Mouse (Mus musculus): ENCODE measurements around the gene Prkn. TPM values are rescaled to one million over a fixed set of nuclear protein-coding genes. Genes with fewer than 3 reads are reported as not detected.

The Prkn gene
- polyA plus RNA-seq, 1 experiment from 2014 or later = 3.9 TPM

DNA sequence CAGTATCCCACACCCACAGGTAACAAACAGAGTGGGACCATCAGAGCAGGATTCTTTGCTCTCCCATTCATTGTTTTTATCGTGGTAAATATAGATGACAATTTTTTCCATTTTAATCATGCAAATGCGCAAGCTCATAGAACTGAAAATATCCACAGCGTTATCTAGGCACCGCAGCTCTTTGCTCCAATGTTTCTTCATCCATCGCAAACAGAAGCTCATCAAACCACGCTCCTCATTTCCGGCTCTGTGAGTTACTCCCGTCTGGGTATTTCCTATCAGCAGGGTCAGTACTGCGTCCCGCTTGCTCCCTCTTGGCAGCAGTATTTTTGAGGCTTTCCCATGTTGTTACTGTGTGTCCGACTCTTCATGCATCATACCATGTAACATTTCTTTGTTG, 1022.8 kb downstream of the Prkn start:
- no peak overlapping the region for H3K4me2 ChIP-seq (ENCODE audit: low read length)
- WGBS = 93% methylated on average over 11 of the region's 11 CpGs
- no peaks in the 10 kb centered on the region for H3K27me3 ChIP-seq (replicated peaks; ENCODE audit: control insufficient read depth, insufficient read depth, low read length)
- H3K36me3 ChIP-seq (ENCODE audit: control insufficient read depth, insufficient read depth) = no peaks in the 10 kb centered on the region
- H3K4me3 ChIP-seq (replicated peaks; ENCODE audit: low read length) = no peak overlapping the region
- no peak overlapping the region for H3K27ac ChIP-seq (ENCODE audit: low read length)
- H3K9ac ChIP-seq (replicated peaks; ENCODE audit: low read depth, low read length) = no peak overlapping the region
- no peaks in the 10 kb centered on the region for H3K4me1 ChIP-seq (replicated peaks; ENCODE audit: control insufficient read depth, insufficient read depth, low read length)
- no peaks in the 10 kb centered on the region for H3K9me3 ChIP-seq (ENCODE audit: control insufficient read depth, low read length)
- no peak for ATAC-seq

- WGBS = 92% methylated on average over 3 of the region's 3 CpGs
- no peaks in the 10 kb centered on the region for H3K27me3 ChIP-seq (replicated peaks; ENCODE audit: control insufficient read depth, insufficient read depth, low read length)
- no peak overlapping the region for H3K4me3 ChIP-seq (replicated peaks; ENCODE audit: low read length)
- no peak overlapping the region for H3K9ac ChIP-seq (replicated peaks; ENCODE audit: low read depth, low read length)
- H3K4me2 ChIP-seq (ENCODE audit: low read length) = no peak overlapping the region
- H3K4me1 ChIP-seq (replicated peaks; ENCODE audit: control insufficient read depth, insufficient read depth, low read length) = no peaks in the 10 kb centered on the region
- no peaks in the 10 kb centered on the region for H3K36me3 ChIP-seq (ENCODE audit: control insufficient read depth, insufficient read depth)
- no peaks in the 10 kb centered on the region for H3K9me3 ChIP-seq (ENCODE audit: control insufficient read depth, low read length)
- no peak overlapping the region for H3K27ac ChIP-seq (ENCODE audit: low read length)
- no peak for ATAC-seq
Observed at GRCm38 (mm10) chr17:11866231-11866630, 1026.0 kb downstream of the Prkn start.

DNA sequence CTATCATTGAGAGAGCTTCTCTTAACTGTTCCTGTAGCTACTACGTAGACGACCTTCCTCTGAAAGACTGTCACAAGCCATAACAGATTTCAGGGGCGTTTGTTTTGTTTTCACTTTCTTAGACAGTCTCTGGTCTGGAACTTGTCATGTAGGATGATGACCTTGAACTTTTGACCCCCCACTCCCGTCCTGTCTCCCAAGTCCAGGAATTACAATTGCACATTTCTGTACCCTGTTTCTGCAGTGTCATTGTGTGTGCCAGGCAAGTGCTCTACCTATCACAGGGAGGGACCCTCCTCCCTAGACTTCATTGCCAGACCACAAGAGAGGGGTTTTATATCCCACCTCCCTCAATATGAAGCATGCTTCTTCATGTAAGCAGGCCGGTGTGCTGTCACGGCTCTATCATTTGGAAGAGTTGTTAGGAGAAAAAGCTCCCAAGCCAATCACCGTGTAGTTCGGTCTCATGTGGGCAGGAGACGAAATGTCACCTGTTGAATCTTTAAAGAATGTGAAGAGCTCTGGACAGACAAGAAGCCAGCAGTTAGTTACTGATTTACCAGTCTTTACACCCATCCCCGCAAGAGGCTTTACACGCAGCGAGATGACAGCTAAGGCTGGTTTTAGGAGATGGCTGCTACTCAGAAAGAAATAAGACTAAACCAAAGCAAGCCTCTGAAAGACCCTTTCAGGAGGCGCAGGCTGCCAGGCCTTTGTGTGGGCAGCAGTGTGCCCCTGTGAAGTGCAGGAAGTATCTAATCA, 1027.3 kb downstream of the Prkn start:
- 77% methylated on average over 13 of the region's 13 CpGs for WGBS
- Histone ChIP-seq H3K4me2 (ENCODE audit: low read length) (no peak overlapping the region), H3K36me3 (ENCODE audit: control insufficient read depth, insufficient read depth) (no peaks in the 10 kb centered on the region), H3K9ac (replicated peaks; ENCODE audit: low read depth, low read length) (no peak overlapping the region), H3K4me1 (replicated peaks; ENCODE audit: control insufficient read depth, insufficient read depth, low read length) (no peaks in the 10 kb centered on the region), H3K4me3 (replicated peaks; ENCODE audit: low read length) (no peak overlapping the region), H3K9me3 (ENCODE audit: control insufficient read depth, low read length) (no peaks in the 10 kb centered on the region), H3K27ac (ENCODE audit: low read length) (no peak overlapping the region), H3K27me3 (replicated peaks; ENCODE audit: control insufficient read depth, insufficient read depth, low read length) (no peaks in the 10 kb centered on the region)
- ATAC-seq = no peak

DNA sequence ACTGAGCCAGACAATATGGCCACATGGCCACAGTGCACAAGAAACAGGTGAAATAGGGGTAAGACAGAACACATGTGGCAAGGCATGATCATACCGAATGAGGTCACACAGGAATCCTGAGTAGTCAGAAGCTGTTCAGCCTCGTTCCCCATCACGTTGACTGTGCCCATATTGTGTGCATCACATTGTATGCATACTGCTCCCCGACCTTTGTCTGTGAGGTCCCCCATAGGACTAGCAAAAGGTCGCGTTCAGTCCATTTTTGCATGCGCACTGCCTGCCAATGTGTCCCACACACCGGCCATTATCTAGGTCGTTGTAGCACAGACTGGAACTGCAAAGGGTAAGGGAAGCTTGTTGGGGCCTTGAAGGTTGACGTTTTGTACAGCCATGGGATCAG, 1030.4 kb downstream of the Prkn start:
- Histone ChIP-seq H3K9me3 (ENCODE audit: control insufficient read depth, low read length) (no peaks in the 10 kb centered on the region), H3K4me2 (ENCODE audit: low read length) (no peak overlapping the region), H3K4me3 (replicated peaks; ENCODE audit: low read length) (no peak overlapping the region), H3K27me3 (replicated peaks; ENCODE audit: control insufficient read depth, insufficient read depth, low read length) (no peaks in the 10 kb centered on the region), H3K9ac (replicated peaks; ENCODE audit: low read depth, low read length) (no peak overlapping the region), H3K4me1 (replicated peaks; ENCODE audit: control insufficient read depth, insufficient read depth, low read length) (no peaks in the 10 kb centered on the region), H3K36me3 (ENCODE audit: control insufficient read depth, insufficient read depth) (no peaks in the 10 kb centered on the region), H3K27ac (ENCODE audit: low read length) (no peak overlapping the region)
- WGBS = 89% methylated on average over 10 of the region's 10 CpGs
- ATAC-seq = no peak

DNA sequence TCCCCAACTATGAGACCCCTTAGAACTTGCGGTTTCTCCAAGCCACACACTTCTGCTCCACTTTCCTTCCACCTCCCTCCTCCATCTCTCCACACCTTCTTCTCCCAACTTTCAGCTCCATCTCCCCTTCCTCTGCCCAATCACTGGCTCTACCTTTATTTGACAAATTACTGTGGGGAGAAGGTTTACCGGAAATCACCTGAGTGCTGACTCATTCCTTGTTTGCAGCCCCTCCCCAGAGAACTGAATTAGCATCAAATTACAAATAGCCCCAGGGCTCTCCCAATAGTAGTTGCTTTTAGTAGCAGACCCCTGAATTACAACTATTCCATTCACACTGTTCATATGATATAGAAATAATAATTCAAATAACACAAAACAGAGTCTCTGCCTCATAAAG, 1036.1 kb downstream of the Prkn start:
- no peak for ATAC-seq
- H3K4me2 ChIP-seq (ENCODE audit: low read length) = no peak overlapping the region
- H3K27ac ChIP-seq (ENCODE audit: low read length) = no peak overlapping the region
- H3K9ac ChIP-seq (replicated peaks; ENCODE audit: low read depth, low read length) = no peak overlapping the region
- 98% methylated on average over 2 of the region's 2 CpGs for WGBS
- H3K9me3 ChIP-seq (ENCODE audit: control insufficient read depth, low read length) = no peaks in the 10 kb centered on the region
- no peaks in the 10 kb centered on the region for H3K4me1 ChIP-seq (replicated peaks; ENCODE audit: control insufficient read depth, insufficient read depth, low read length)
- H3K27me3 ChIP-seq (replicated peaks; ENCODE audit: control insufficient read depth, insufficient read depth, low read length) = no peaks in the 10 kb centered on the region
- no peaks in the 10 kb centered on the region for H3K36me3 ChIP-seq (ENCODE audit: control insufficient read depth, insufficient read depth)
- H3K4me3 ChIP-seq (replicated peaks; ENCODE audit: low read length) = no peak overlapping the region

DNA sequence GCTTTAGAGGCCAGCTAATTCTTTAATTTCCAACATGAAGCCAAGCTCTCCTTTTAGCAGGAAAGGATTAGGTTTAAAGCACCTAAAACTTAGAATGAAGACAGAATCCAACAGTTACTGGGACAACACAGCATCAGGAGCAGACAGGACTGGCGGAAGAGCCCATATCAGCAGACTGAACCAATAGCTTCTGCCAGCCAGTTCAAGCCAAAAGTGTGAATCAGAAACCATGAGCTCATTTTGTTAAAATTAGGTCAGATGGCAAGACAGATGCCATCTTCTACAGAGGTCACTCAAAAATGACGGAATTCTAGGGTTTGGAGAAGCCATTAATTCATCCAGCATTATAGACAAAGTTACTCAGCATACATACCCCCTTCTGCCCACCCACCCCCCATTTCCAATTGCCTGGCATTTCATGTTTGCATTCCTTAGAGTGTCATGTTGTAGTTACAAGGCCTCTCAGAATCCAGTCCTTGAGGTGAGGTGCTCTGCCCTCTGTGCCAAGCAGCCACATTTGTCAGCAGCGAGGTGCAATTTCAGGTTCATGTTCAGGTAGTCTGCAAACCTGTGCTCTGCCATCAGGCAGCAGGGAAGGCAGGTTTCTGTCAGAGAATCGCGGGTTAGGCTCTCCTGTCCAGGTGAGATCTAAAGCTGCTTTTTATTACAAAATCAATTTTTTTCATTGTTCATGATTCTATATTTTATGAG, 1041.1 kb downstream of the Prkn start:
- 90% methylated on average over 5 of the region's 5 CpGs for WGBS
- ATAC-seq = no peak

DNA sequence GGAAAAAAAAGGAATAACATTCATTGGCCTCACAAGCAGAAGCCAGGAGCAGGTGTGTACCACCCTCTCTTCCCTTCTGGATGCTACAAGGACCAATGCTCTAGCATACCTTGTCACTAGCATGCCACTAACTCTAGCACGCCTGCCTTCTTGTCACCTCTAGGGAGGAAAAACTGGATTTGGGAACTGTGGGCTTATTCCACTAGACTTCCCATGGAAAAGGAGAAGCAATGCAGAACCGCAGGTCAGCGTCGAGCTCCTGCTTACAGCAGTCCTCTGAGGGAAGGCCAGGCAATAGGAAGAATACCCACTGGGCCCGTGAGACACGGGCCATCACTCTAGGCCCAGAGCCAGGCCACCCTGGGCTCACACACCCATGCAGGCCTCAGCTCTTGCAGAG, 1045.4 kb downstream of the Prkn start:
- H3K4me2 ChIP-seq (ENCODE audit: low read length) = no peak overlapping the region
- no peak overlapping the region for H3K9ac ChIP-seq (replicated peaks; ENCODE audit: low read depth, low read length)
- H3K27me3 ChIP-seq (replicated peaks; ENCODE audit: control insufficient read depth, insufficient read depth, low read length) = no peaks in the 10 kb centered on the region
- WGBS = 89% methylated on average over 6 of the region's 6 CpGs
- H3K27ac ChIP-seq (ENCODE audit: low read length) = no peak overlapping the region
- H3K36me3 ChIP-seq (ENCODE audit: control insufficient read depth, insufficient read depth) = no peaks in the 10 kb centered on the region
- ATAC-seq = no peak
- H3K9me3 ChIP-seq (ENCODE audit: control insufficient read depth, low read length) = no peaks in the 10 kb centered on the region
- H3K4me1 ChIP-seq (replicated peaks; ENCODE audit: control insufficient read depth, insufficient read depth, low read length) = no peaks in the 10 kb centered on the region
- H3K4me3 ChIP-seq (replicated peaks; ENCODE audit: low read length) = no peak overlapping the region

More for the DNA sequence above, 1041.1 kb downstream of the Prkn start:
- Histone ChIP-seq H3K27ac (ENCODE audit: low read length) (no peak overlapping the region), H3K4me2 (ENCODE audit: low read length) (no peak overlapping the region), H3K9me3 (ENCODE audit: control insufficient read depth, low read length) (no peaks in the 10 kb centered on the region), H3K36me3 (ENCODE audit: control insufficient read depth, insufficient read depth) (no peaks in the 10 kb centered on the region), H3K9ac (replicated peaks; ENCODE audit: low read depth, low read length) (no peak overlapping the region), H3K27me3 (replicated peaks; ENCODE audit: control insufficient read depth, insufficient read depth, low read length) (no peaks in the 10 kb centered on the region), H3K4me3 (replicated peaks; ENCODE audit: low read length) (no peak overlapping the region), H3K4me1 (replicated peaks; ENCODE audit: control insufficient read depth, insufficient read depth, low read length) (no peaks in the 10 kb centered on the region)

GRCm38 (mm10) chr17:11886963-11887362, 1046.8 kb downstream of the Prkn start:
- ATAC-seq = no peak
- no peak overlapping the region for H3K9ac ChIP-seq (replicated peaks; ENCODE audit: low read depth, low read length)
- no peak overlapping the region for H3K4me2 ChIP-seq (ENCODE audit: low read length)
- no peak overlapping the region for H3K27ac ChIP-seq (ENCODE audit: low read length)
- H3K9me3 ChIP-seq (ENCODE audit: control insufficient read depth, low read length) = no peaks in the 10 kb centered on the region
- 85% methylated on average over 4 of the region's 4 CpGs for WGBS
- H3K27me3 ChIP-seq (replicated peaks; ENCODE audit: control insufficient read depth, insufficient read depth, low read length) = no peaks in the 10 kb centered on the region
- no peak overlapping the region for H3K4me3 ChIP-seq (replicated peaks; ENCODE audit: low read length)
- no peaks in the 10 kb centered on the region for H3K36me3 ChIP-seq (ENCODE audit: control insufficient read depth, insufficient read depth)
- H3K4me1 ChIP-seq (replicated peaks; ENCODE audit: control insufficient read depth, insufficient read depth, low read length) = no peaks in the 10 kb centered on the region

DNA sequence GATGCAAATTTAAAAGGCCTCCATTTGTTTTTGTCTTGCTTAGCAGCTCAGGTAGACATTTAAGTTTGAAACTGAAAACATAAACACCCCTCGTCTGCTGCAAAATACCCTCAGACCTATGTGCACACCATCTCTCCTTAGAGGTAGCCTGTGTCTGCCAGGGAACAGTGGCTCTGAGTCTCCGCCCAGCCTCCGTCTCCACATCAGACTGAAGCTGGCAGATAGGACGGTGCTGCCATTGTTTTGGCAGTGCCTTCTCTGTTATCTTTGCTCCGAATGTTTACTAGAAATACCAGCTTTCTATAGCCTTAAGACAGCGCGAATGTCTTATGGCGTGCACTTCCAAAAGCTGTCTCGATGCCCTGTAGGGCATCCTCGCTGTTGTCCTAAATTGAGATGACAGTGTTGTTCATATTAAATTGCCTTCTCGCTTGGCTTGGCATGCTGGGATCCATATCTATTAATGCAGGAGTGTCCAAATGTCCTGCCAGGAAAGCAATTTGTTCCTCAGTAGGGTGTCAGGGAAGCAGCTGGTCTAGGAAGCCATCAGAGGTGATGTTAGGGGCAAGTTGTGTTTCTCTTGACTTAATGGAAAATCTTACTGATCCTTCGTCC, 1047.5 kb downstream of the Prkn start:
- ATAC-seq = no peak
- H3K4me3 ChIP-seq (replicated peaks; ENCODE audit: low read length) = no peak overlapping the region
- H3K4me1 ChIP-seq (replicated peaks; ENCODE audit: control insufficient read depth, insufficient read depth, low read length) = no peaks in the 10 kb centered on the region
- no peaks in the 10 kb centered on the region for H3K9me3 ChIP-seq (ENCODE audit: control insufficient read depth, low read length)
- H3K9ac ChIP-seq (replicated peaks; ENCODE audit: low read depth, low read length) = no peak overlapping the region
- no peak overlapping the region for H3K4me2 ChIP-seq (ENCODE audit: low read length)
- whole genome bisulfite sequencing = 72% methylated on average over 12 of the region's 12 CpGs
- no peaks in the 10 kb centered on the region for H3K27me3 ChIP-seq (replicated peaks; ENCODE audit: control insufficient read depth, insufficient read depth, low read length)
- no peaks in the 10 kb centered on the region for H3K36me3 ChIP-seq (ENCODE audit: control insufficient read depth, insufficient read depth)
- no peak overlapping the region for H3K27ac ChIP-seq (ENCODE audit: low read length)

All from forebrain, embryonic 16.5 days (tissue).